Mouse (Mus musculus) thymus, postnatal 10 days (tissue): Measurements from ENCODE around the gene Kcnk1.

ENCODE experiments used
- DNase-seq, 2 experiments: peaks; one replicate each; pipeline ENCODE4 v3.0.0; 2021; ENCODE audit warnings: low spot score in 2 of 2

Kcnk1 gene

GRCm38 (mm10) chr8:125995101-125995986 is at the start of gene Kcnk1:
TSS of gene Kcnk1 (plus strand) at chr8:125995170.
- no peak for DNase-seq

GRCm38 (mm10) chr8:125948696-125949308 is 46.2 kb upstream of the Kcnk1 start:
- DNase-seq, result no peak

GRCm38 (mm10) chr8:125950007-125950940 is 44.7 kb upstream of the Kcnk1 start:
- peak; percentile 62 to 83 for DNase-seq

GRCm38 (mm10) chr8:125955671-125956070 is 39.3 kb upstream of the Kcnk1 start:
- no peak for DNase-seq

- no peak for DNase-seq
These were observed 38.2 kb upstream of the Kcnk1 start for GRCm38 (mm10) chr8:125956796-125957195.

- no peak for DNase-seq
These were observed 37.6 kb upstream of the Kcnk1 start for GRCm38 (mm10) chr8:125957226-125957993.

GRCm38 (mm10) chr8:125957994-125958368 is 37.0 kb upstream of the Kcnk1 start:
- DNase-seq, result no peak

GRCm38 (mm10) chr8:125959363-125959771 is 35.6 kb upstream of the Kcnk1 start:
- no peak for DNase-seq

GRCm38 (mm10) chr8:125960037-125960436 is 34.9 kb upstream of the Kcnk1 start:
- no peak for DNase-seq

GRCm38 (mm10) chr8:125961790-125962189 is 33.2 kb upstream of the Kcnk1 start:
- DNase-seq, result no peak

GRCm38 (mm10) chr8:125963807-125964211 is 31.2 kb upstream of the Kcnk1 start:
- no peak for DNase-seq

GRCm38 (mm10) chr8:125971336-125971735 is 23.6 kb upstream of the Kcnk1 start:
- DNase-seq, result no peak

- no peak for DNase-seq
These were observed 19.0 kb upstream of the Kcnk1 start for GRCm38 (mm10) chr8:125975981-125976380.

GRCm38 (mm10) chr8:125980826-125981225 is 14.1 kb upstream of the Kcnk1 start:
- no peak for DNase-seq

GRCm38 (mm10) chr8:125983515-125983914 is 11.5 kb upstream of the Kcnk1 start:
- no peak for DNase-seq

GRCm38 (mm10) chr8:125984140-125984539 is 10.8 kb upstream of the Kcnk1 start:
- DNase-seq, result no peak

GRCm38 (mm10) chr8:125985364-125985763 is 9.6 kb upstream of the Kcnk1 start:
- DNase-seq, result no peak

GRCm38 (mm10) chr8:125986999-125987589 is 7.9 kb upstream of the Kcnk1 start:
- DNase-seq, result no peak

GRCm38 (mm10) chr8:125987996-125988395 is 7.0 kb upstream of the Kcnk1 start:
- DNase-seq, result no peak

- DNase-seq, result no peak
These were observed 1.3 kb upstream of the Kcnk1 start for GRCm38 (mm10) chr8:125993636-125994035.
